Mouse (Mus musculus) embryonic facial prominence, embryonic 11.5 days (tissue): ENCODE results near the gene Sbf2. TPM values are rescaled to one million over a fixed set of nuclear protein-coding genes. Genes with fewer than 3 reads are reported as not detected.
"Not testable (repeated sequence)": the region's sequence is repeated elsewhere in the genome, so short reads cannot be mapped to it uniquely, and the experiment has no call there.

Experiments used
- ATAC-seq: fragments of 200-750 bp; cut with Nextera tagmentation; replicated peaks from 2 replicates; pipeline ENCODE4 v1.8.0; 2017; ENCODE audit warnings: low read depth; ENCODE audit not compliant: insufficient number of reproducible peaks, low FRiP score, low TSS enrichment
- DNase-seq: peaks from one replicate; pipeline ENCODE4 v3.0.0-alpha.2; 2015; ENCODE audit warnings: low spot score
- H3K27ac ChIP-seq: fragments of 300-500 bp; sonication (generic); replicated peaks from 2 replicates; pipeline ENCODE4 v1.5.1; 2014; ENCODE audit warnings: mild to moderate bottlenecking, low read depth, low read length, control low read depth
- H3K27me3 ChIP-seq: fragments of 300-500 bp; sonication (generic); 2 replicates; pipeline ENCODE4 v1.6.1; 2014; ENCODE audit warnings: mild to moderate bottlenecking, low read length, moderate library complexity, mixed read lengths; ENCODE audit not compliant: control insufficient read depth, insufficient read depth
- H3K36me3 ChIP-seq: fragments of 300-500 bp; sonication (generic); replicated peaks from 2 replicates; pipeline ENCODE4 v1.6.1; 2014; ENCODE audit warnings: low read depth, mild to moderate bottlenecking, low read length, moderate library complexity, mixed read lengths; ENCODE audit not compliant: control insufficient read depth, insufficient read depth
- H3K4me1 ChIP-seq: fragments of 300-500 bp; sonication (generic); 2 replicates; pipeline ENCODE4 v1.6.1; 2014; ENCODE audit warnings: low read length, mixed read lengths; ENCODE audit not compliant: control insufficient read depth, insufficient read depth
- H3K4me2 ChIP-seq: fragments of 300-500 bp; sonication (generic); 2 replicates; pipeline ENCODE4 v1.6.1; 2014; ENCODE audit warnings: low read depth, mild to moderate bottlenecking, control low read depth, low read length, moderate library complexity
- H3K4me3 ChIP-seq: fragments of 300-500 bp; sonication (generic); 2 replicates; pipeline ENCODE4 v1.5.1; 2014; ENCODE audit warnings: low read depth, low read length, control low read depth
- H3K9ac ChIP-seq: fragments of 300-500 bp; sonication (generic); replicated peaks from 2 replicates; pipeline ENCODE4 v1.6.1; 2014; ENCODE audit warnings: mild to moderate bottlenecking, control low read depth, low read length
- H3K9me3 ChIP-seq: fragments of 300-500 bp; sonication (generic); replicated peaks from 2 replicates; pipeline ENCODE4 v1.6.1; 2016; ENCODE audit warnings: mild to moderate bottlenecking, low read length, inconsistent platforms, mixed read lengths; ENCODE audit not compliant: control insufficient read depth
- WGBS: fragments of 180-500 bp; shearing (Covaris S2); extraction: QIAGEN DNeasy Blood & Tissue Kit; methylation state at CpG from one replicate; pipeline ENCODE4 v1.1.7; 2014; 5-methylcytosine and 5-hydroxymethylcytosine counted together
- polyA plus RNA-seq: library from polyadenylated mRNA; unstranded; fragments of >200 nt; fragmentation: Nextera tagmentation; extraction: Ambion mirVana; gene quantifications from 2 replicates; pipeline ENCODE4 v1.2.1, GENCODE M21; 2014

The Sbf2 gene
- polyA plus RNA-seq, 1 experiment from 2014 or later = 25.4 TPM

- Histone ChIP-seq H3K27ac (no peak overlapping the region), H3K4me1 (no peaks in the 10 kb centered on the region), H3K36me3 (no peaks in the 10 kb centered on the region), H3K9me3 (no peaks in the 10 kb centered on the region), H3K27me3 (no peaks in the 10 kb centered on the region), H3K9ac (no peak overlapping the region), H3K4me3 (no peak overlapping the region), H3K4me2 (no peak overlapping the region)
- no peak for ATAC-seq
- WGBS = 77% methylated on average over 13 of the region's 13 CpGs
- DNase-seq = no peak
These were observed 33.8 kb upstream of the Sbf2 start for GRCm38 (mm10) chr7:110648455-110649085.

- 85% methylated on average over 15 of the region's 15 CpGs for WGBS
- Histone ChIP-seq H3K9me3 (no peaks in the 10 kb centered on the region), H3K27me3 (no peaks in the 10 kb centered on the region), H3K4me2 (no peak overlapping the region), H3K4me1 (no peaks in the 10 kb centered on the region), H3K4me3 (no peak overlapping the region), H3K36me3 (no peaks in the 10 kb centered on the region), H3K27ac (no peak overlapping the region), H3K9ac (no peak overlapping the region)
- ATAC-seq = no peak
- no peak for DNase-seq
These were observed 33.1 kb upstream of the Sbf2 start for GRCm38 (mm10) chr7:110647559-110648454.

- no peaks in the 10 kb centered on the region for H3K4me1 ChIP-seq
- H3K27me3 ChIP-seq = no peaks in the 10 kb centered on the region
- H3K9ac ChIP-seq = no peak overlapping the region
- H3K36me3 ChIP-seq = no peaks in the 10 kb centered on the region
- no peaks in the 10 kb centered on the region for H3K9me3 ChIP-seq
- H3K27ac ChIP-seq = no peak overlapping the region
- H3K4me2 ChIP-seq = no peak overlapping the region
- H3K4me3 ChIP-seq = no peak overlapping the region
- 96% methylated on average over 8 of the region's 8 CpGs for WGBS
- ATAC-seq (no peak), DNase-seq (no peak)
These were observed 32.1 kb upstream of the Sbf2 start for GRCm38 (mm10) chr7:110646611-110647407.

- Histone ChIP-seq H3K27ac (no peak overlapping the region), H3K9me3 (no peaks in the 10 kb centered on the region), H3K27me3 (no peaks in the 10 kb centered on the region), H3K4me2 (no peak overlapping the region), H3K4me3 (no peak overlapping the region), H3K9ac (no peak overlapping the region), H3K4me1 (no peaks in the 10 kb centered on the region), H3K36me3 (no peaks in the 10 kb centered on the region)
- 81% methylated on average over 6 of the region's 6 CpGs for WGBS
- ATAC-seq = no peak
- DNase-seq = no peak
These were observed 31.1 kb upstream of the Sbf2 start for GRCm38 (mm10) chr7:110645859-110646258.

GRCm38 (mm10) chr7:110645311-110645710 is 30.6 kb upstream of the Sbf2 start:
- no peaks in the 10 kb centered on the region for H3K36me3 ChIP-seq
- ATAC-seq (0 out of 2 replicates have a peak, but pooled peaks have one; percentile 56), DNase-seq (peak; percentile 87)
- H3K27me3 ChIP-seq = no peaks in the 10 kb centered on the region
- no peaks in the 10 kb centered on the region for H3K4me1 ChIP-seq
- H3K9ac ChIP-seq = no peak overlapping the region
- no peak overlapping the region for H3K4me2 ChIP-seq
- H3K9me3 ChIP-seq = no peaks in the 10 kb centered on the region
- H3K4me3 ChIP-seq = no peak overlapping the region
- 81% methylated on average over 5 of the region's 5 CpGs for WGBS
- no peak overlapping the region for H3K27ac ChIP-seq

GRCm38 (mm10) chr7:110639958-110640357 is 25.2 kb upstream of the Sbf2 start:
- not testable (repeated sequence) for H3K36me3 ChIP-seq, H3K9me3 ChIP-seq, DNase-seq, H3K27me3 ChIP-seq, H3K4me2 ChIP-seq, ATAC-seq, H3K4me3 ChIP-seq, H3K9ac ChIP-seq, H3K4me1 ChIP-seq, H3K27ac ChIP-seq
- WGBS = 94% methylated on average over 3 of the region's 3 CpGs

- Histone ChIP-seq H3K27me3 (no peaks in the 10 kb centered on the region), H3K36me3 (no peaks in the 10 kb centered on the region), H3K4me3 (no peak overlapping the region), H3K27ac (no peak overlapping the region), H3K9ac (no peak overlapping the region), H3K4me1 (no peaks in the 10 kb centered on the region), H3K9me3 (no peaks in the 10 kb centered on the region), H3K4me2 (no peak overlapping the region)
- 79% methylated on average over 11 of the region's 11 CpGs for WGBS
- ATAC-seq (no peak), DNase-seq (no peak)
These were observed 24.7 kb upstream of the Sbf2 start for GRCm38 (mm10) chr7:110639291-110639915.
